In genomic region chr3:88716399-88717197, GRCm38 (mm10) we compare ENCODE assay signal across 8 mouse cellular contexts. TPM values are rescaled to one million over a fixed set of nuclear protein-coding genes. Genes with fewer than 3 reads are reported as not detected.
DNase-seq lines count a peak whose midpoint lies in the region; ATAC-seq and TF ChIP-seq lines count a peak whose summit lies in the region.

Gene Rit1 (plus strand): TSS chr3:88716838.

- no peak for TF ChIP-seq CTCF in ES-Bruce4 (IDR thresholded peaks at IDR 0.05; ENCODE audit: low read depth, low read length)

- no peak for TF ChIP-seq POLR2A in ES-Bruce4 (IDR thresholded peaks at IDR 0.05; ENCODE audit: insufficient read depth, low read length)

- peak within 1 kb of the TSS; percentile 94 for H3K4me3 ChIP-seq in ES-Bruce4 (ENCODE audit: low read depth, low read length)
- H3K4me3 ChIP-seq in forebrain, embryonic 14.5 days (ENCODE audit: low read depth, low read length), result peak within 1 kb of the TSS; percentile 70
- H3K4me3 ChIP-seq in neural tube, embryonic 15.5 days (replicated peaks), result peak within 1 kb of the TSS; percentile 59

- peak; percentile 89; the same call in 1 of the 2 replicates for ATAC-seq in cerebellum, adult (ENCODE audit: insufficient number of reproducible peaks, low FRiP score, low TSS enrichment)
- ATAC-seq in forebrain, embryonic 14.5 days, result peak; percentile 97
- peak; percentile 97 for ATAC-seq in neural tube, embryonic 15.5 days (ENCODE audit: low FRiP score)

- DNase-seq in forebrain, embryonic 14.5 days (ENCODE audit: low spot score), result peak; percentile 90
- DNase-seq in heart, postnatal 14 days, result peak; percentile 91 to 93
- peak; percentile 84 for DNase-seq in layer of hippocampus, adult 11-12 months (ENCODE audit: low spot score)
- DNase-seq in lung, adult 18-20 months, result peak; percentile 82 to 89
- peak; percentile 85 for DNase-seq in testis, postnatal 14 days (ENCODE audit: low spot score)

- H3K27me3 ChIP-seq in ES-Bruce4 (ENCODE audit: control insufficient read depth, insufficient read depth, low read length, poor library complexity, severe bottlenecking), result no peaks in the 10 kb centered on the region
- no peaks in the 10 kb centered on the region for H3K27me3 ChIP-seq in forebrain, embryonic 14.5 days (replicated peaks; ENCODE audit: control insufficient read depth, insufficient read depth, low read length)
- no peaks in the 10 kb centered on the region for H3K27me3 ChIP-seq in neural tube, embryonic 15.5 days (replicated peaks)

- peak within 1 kb of the TSS; percentile 56 for H3K9ac ChIP-seq in ES-Bruce4 (ENCODE audit: low read depth, poor library complexity, severe bottlenecking)
- H3K9ac ChIP-seq in forebrain, embryonic 14.5 days (ENCODE audit: low read length), result peak within 1 kb of the TSS; percentile 58
- H3K9ac ChIP-seq in neural tube, embryonic 15.5 days (replicated peaks), result peak within 1 kb of the TSS; percentile 65

- H3K4me2 ChIP-seq in forebrain, embryonic 14.5 days (ENCODE audit: low read length), result peak within 1 kb of the TSS; percentile 62
- peak within 1 kb of the TSS; percentile 87 for H3K4me2 ChIP-seq in neural tube, embryonic 15.5 days

- intact Hi-C loops in heart, postnatal 14 days (cut with DNase I), result loop anchor here (2.0 kb wide), 1 partner anchor 30 kb away; no protein-coding TSS in a partner anchor

- no peak for TF ChIP-seq EP300 in ES-Bruce4 (IDR thresholded peaks at IDR 0.05; ENCODE audit: insufficient read depth, low read depth, low read length)

- 2% methylated on average over 27 of the region's 27 CpGs for WGBS in forebrain, embryonic 14.5 days
- 2% methylated on average over 27 of the region's 27 CpGs for WGBS in neural tube, embryonic 15.5 days

- no peaks in the 10 kb centered on the region for H3K9me3 ChIP-seq in ES-Bruce4 (replicated peaks; ENCODE audit: control insufficient read depth, insufficient read depth, low read length, poor library complexity, severe bottlenecking)
- H3K9me3 ChIP-seq in forebrain, embryonic 14.5 days (replicated peaks; ENCODE audit: control insufficient read depth, low read length), result no peaks in the 10 kb centered on the region
- H3K9me3 ChIP-seq in neural tube, embryonic 15.5 days (replicated peaks), result no peaks in the 10 kb centered on the region

- no peaks in the 10 kb centered on the region for H3K4me1 ChIP-seq in ES-Bruce4 (ENCODE audit: control insufficient read depth, insufficient read depth, low read length)
- peaks cover 13% of the 10 kb centered on the region for H3K4me1 ChIP-seq in forebrain, embryonic 14.5 days (ENCODE audit: control insufficient read depth, insufficient read depth, low read length)
- peaks cover 29% of the 10 kb centered on the region for H3K4me1 ChIP-seq in neural tube, embryonic 15.5 days

- H3K27ac ChIP-seq in ES-Bruce4 (ENCODE audit: insufficient read depth, low read length), result no peak within 1 kb of the TSS
- peak within 1 kb of the TSS; percentile 71; the same call in 1 of the 2 replicates for H3K27ac ChIP-seq in forebrain, embryonic 14.5 days (ENCODE audit: low read depth, low read length)
- peak within 1 kb of the TSS; percentile 63 for H3K27ac ChIP-seq in neural tube, embryonic 15.5 days (replicated peaks)

- H3K36me3 ChIP-seq in ES-Bruce4 (ENCODE audit: control insufficient read depth, insufficient read depth, low read length, poor library complexity, severe bottlenecking), result peaks cover 24% of the 10 kb centered on the region
- peaks cover 35% of the 10 kb centered on the region for H3K36me3 ChIP-seq in forebrain, embryonic 14.5 days (ENCODE audit: control insufficient read depth, insufficient read depth, low read length)
- H3K36me3 ChIP-seq in neural tube, embryonic 15.5 days, result peaks cover 41% of the 10 kb centered on the region

RNA-seq across cellular contexts. Expression of gene Rit1, which starts in this region (rescaled TPM):
- 10.1 and 10.4 TPM in 2 replicates for polyA plus RNA-seq in ES-Bruce4 (2011; ENCODE audit: insufficient read depth, insufficient read length, low read depth, missing spikeins)
- 57.8 and 59.0 TPM in 2 replicates for polyA plus RNA-seq in forebrain, embryonic 14.5 days (2014; fragmentation: Nextera tagmentation; extraction: Ambion mirVana)
- 10 to 100 TPM; 59.5 to 73.4 TPM for total RNA-seq in heart, postnatal 14 days (2021)
- 58.7 and 67.5 TPM in 2 replicates for polyA plus RNA-seq in neural tube, embryonic 15.5 days (2015; fragmentation: Nextera tagmentation; extraction: Ambion mirVana)
